Mouse (Mus musculus) stomach, postnatal 0 days (tissue): Measurements from ENCODE around the gene Gm13691.
"Not testable (repeated sequence)": the region's sequence is repeated elsewhere in the genome, so short reads cannot be mapped to it uniquely, and the experiment has no call there.

Source experiments
- CTCF ChIP-seq: IDR thresholded peaks from 2 replicates; pipeline ENCODE4 v1.5.1; 2016; ENCODE audit warnings: antibody characterized with exemption, low read depth, mild to moderate bottlenecking, moderate library complexity
- EP300 ChIP-seq: optimal IDR thresholded peaks from 2 replicates; pipeline ENCODE3; 2016; ENCODE audit warnings: antibody characterized with exemption

GRCm38 (mm10) chr2:84037943-84038342 is 47.6 kb downstream of the Gm13691 start:
- not testable (repeated sequence) for TF ChIP-seq CTCF, EP300
